Mouse (Mus musculus) CH12.LX (cell line): ENCODE data around the gene Arhgap45.

Experiments used
- CTCF ChIP-seq, 2 experiments: IDR thresholded peaks in 1 of 2; conservative IDR thresholded peaks in 1 of 2; 2 replicates each; pipeline ENCODE4 v1.5.1; 2011 to 2012; ENCODE audit warnings: low read depth in 2 of 2, low read length in 2 of 2, improper control_type of control experiment in 1 of 2, inconsistent platforms in 1 of 2, mild to moderate bottlenecking in 1 of 2, moderate library complexity in 1 of 2
- EP300 ChIP-seq: IDR thresholded peaks from 2 replicates; pipeline ENCODE4 v1.6.1; 2011; ENCODE audit warnings: low read length, improper control_type of control experiment
- POLR2A ChIP-seq: IDR thresholded peaks from 2 replicates; pipeline ENCODE4 v1.6.1; 2011; ENCODE audit warnings: low read depth, mild to moderate bottlenecking, improper control_type of control experiment, low read length
- SMC3 ChIP-seq: IDR thresholded peaks from 2 replicates; pipeline ENCODE4 v1.6.1; 2011; ENCODE audit warnings: low read depth, low read length, improper control_type of control experiment
- USF1 ChIP-seq: IDR thresholded peaks from 2 replicates; pipeline ENCODE4 v1.6.1; 2014; ENCODE audit warnings: low read depth, mild to moderate bottlenecking, inconsistent platforms, low read length, improper control_type of control experiment
- ZC3H11A ChIP-seq: IDR thresholded peaks from 2 replicates; pipeline ENCODE4 v1.6.1; 2012; ENCODE audit warnings: low read depth, mild to moderate bottlenecking, inconsistent platforms, low read length, improper control_type of control experiment

DNA sequence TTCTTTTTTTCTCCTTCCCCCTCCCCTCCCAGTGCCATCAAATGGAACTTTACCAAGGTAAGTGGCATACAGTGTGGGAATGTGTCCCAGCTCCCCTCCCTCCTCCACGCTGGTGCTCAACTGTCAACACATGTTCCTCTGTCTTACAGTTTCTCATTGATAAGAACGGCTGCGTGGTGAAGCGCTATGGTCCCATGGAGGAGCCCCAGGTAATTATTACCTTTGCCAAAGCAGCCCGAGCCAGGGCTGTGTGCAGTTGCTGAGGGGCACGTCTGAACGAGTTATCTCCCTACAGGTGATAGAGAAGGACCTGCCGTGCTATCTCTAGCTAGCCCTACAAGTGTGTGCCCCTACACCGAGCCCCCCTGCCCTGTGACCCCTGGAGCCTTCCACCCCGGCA lies 39.4 kb downstream of the Arhgap45 start:
- TF ChIP-seq CTCF (conservative IDR thresholded peaks at IDR 0.05 in 1 of 2, IDR thresholded peaks at IDR 0.05 in 1 of 2; ENCODE audit: low read depth in 2 of 2, low read length in 2 of 2), result no peak
- no peak for TF ChIP-seq EP300
- TF ChIP-seq ZC3H11A, result no peak
- no peak for TF ChIP-seq POLR2A
- TF ChIP-seq USF1, result no peak
- TF ChIP-seq SMC3, result no peak
